Mouse (Mus musculus) mammary gland, adult 2 months (tissue): ENCODE data around the gene Stxbp6. TPM values are rescaled to one million over a fixed set of nuclear protein-coding genes. Genes with fewer than 3 reads are reported as not detected.

Experiments used
- polyA plus RNA-seq: library from polyadenylated mRNA; depleted of rRNA; stranded (reverse); fragments of >200 nt; gene quantifications from 2 replicates; pipeline ENCODE4 v1.2.3, GENCODE M21; 2012; ENCODE audit warnings: low replicate concordance; rRNA removed

Stxbp6 gene
- 5.4 and 10.2 TPM in 2 replicates for polyA plus RNA-seq

GRCm38 (mm10) chr12:45074611-45075342 is at the start of gene Stxbp6:
Gene Stxbp6 (minus strand): TSS chr12:45074709.

